Mouse (Mus musculus) gastrocnemius, postnatal 36 days (tissue): ENCODE results near the gene Rpl18. TPM values are rescaled to one million over a fixed set of nuclear protein-coding genes. Genes with fewer than 3 reads are reported as not detected.

ENCODE experiments used
- DNase-seq, 2 experiments: peaks; one replicate each; pipeline ENCODE4 v3.0.0; 2022
- intact Hi-C: fragments of 180-260 bp; cut with DNase I; formaldehyde crosslinking; loops from one replicate; pipeline ENCODE4 v1.15.1; 2025
- total RNA-seq, 2 experiments: library from RNA; stranded (reverse); gene quantifications; 2 replicates each; pipeline ENCODE4 v1.2.3; 2021

Rpl18 gene
- total RNA-seq, 2 experiments from 2014 or later, result 396 to 453 TPM

GRCm38 (mm10) chr7:45697894-45698293 lies 17.4 kb upstream of the Rpl18 start:
- DNase-seq, result no peak
- intact Hi-C loops, result no loop called here

DNA sequence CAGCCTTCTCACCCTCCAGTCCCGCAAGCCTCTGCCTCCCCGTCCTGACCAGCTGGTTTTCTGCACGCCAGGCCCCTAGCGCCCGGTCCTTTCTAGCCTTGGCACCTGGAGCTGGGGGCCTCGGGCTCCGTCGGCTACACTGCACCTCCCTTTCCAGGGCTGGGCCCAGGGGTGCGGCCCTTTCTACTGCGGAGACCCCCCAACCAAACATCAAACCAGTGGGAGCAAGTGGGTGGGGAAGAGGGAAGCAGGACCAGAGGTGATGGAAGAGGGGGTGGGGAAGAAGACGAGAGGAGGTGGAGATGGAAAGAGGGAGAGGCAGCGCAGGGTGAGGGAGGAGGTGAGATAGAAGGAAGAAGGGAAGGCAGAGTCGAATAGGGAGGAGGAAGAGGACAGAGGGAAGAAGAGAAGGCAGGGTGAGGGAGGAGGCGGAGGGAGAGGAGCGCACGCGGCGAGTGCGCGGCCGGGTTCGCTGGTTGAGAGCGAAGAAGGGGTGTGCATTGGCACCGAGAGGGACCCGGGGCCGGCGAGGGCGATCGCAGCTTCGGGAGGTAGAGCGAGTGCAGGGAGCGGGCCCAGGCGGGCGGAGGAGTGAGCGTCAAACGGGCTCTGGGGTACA lies 15.6 kb upstream of the Rpl18 start, which contains the start of gene Car11:
TSS of gene Car11 (plus strand) at position 321 of the 619 bp plus-strand sequence.
- no peak for DNase-seq
- intact Hi-C loops, result no loop called here

- intact Hi-C loops, result no loop called here
- peak; percentile 62 to 65 for DNase-seq
Observed at GRCm38 (mm10) chr7:45700301-45701015, 14.8 kb upstream of the Rpl18 start.

GRCm38 (mm10) chr7:45701072-45701471 lies 14.2 kb upstream of the Rpl18 start:
- DNase-seq, result no peak
- intact Hi-C loops, result no loop called here

DNA sequence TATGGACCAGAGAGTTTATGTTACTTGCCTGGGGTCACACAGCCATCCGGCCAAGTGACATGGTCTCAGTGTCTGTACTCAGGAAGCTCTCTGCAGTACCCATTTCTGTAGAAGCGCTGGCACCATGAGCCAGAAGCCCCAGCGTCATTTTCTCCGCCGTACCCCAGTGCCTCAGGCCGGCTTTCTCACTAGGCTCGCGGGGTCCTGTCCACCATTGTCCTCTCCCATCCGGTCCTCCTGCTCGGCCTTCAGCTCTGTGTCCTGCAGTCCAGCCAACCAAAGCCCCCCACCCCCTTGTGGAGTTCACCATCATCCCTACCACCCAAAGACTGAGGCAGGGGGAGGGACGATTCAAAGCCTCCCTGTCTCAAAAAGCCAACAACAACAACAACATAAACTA lies 13.7 kb upstream of the Rpl18 start:
- no peak for DNase-seq
- intact Hi-C loops, result no loop called here

- intact Hi-C loops, result no loop called here
- DNase-seq, result no peak
Observed at GRCm38 (mm10) chr7:45702316-45702715, 12.9 kb upstream of the Rpl18 start.

DNA sequence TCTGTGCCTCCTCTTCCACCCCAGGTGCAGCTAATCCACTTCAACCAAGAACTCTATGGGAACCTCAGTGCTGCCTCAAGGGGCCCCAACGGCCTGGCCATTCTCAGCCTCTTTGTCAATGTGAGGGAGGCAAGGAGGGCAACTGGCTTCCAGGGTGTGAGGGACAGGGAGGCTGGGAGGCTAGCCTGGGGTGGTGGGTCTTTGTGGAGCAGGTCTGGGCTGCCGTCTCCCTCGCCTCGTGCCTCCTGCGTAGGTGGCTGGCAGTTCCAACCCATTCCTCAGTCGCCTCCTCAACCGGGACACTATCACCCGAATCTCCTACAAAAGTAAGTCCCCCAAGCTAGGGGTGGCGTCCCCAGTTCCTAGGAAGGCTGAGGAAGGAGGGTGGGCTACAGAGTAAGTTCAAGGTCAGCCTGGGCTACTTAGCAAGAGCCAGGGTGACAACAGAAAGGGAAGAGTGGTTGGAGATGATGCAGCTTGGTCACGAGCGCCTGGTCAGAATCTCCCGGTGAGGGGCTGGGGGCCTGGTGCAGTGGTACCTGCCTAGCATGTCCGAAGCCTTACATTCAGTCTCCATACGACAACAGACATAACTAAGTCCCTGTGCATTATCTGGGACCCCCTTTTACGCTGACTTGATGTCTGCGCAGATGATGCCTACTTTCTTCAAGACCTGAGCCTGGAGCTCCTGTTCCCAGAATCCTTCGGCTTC lies 12.3 kb upstream of the Rpl18 start:
- DNase-seq, result no peak
- intact Hi-C loops, result no loop called here

DNA sequence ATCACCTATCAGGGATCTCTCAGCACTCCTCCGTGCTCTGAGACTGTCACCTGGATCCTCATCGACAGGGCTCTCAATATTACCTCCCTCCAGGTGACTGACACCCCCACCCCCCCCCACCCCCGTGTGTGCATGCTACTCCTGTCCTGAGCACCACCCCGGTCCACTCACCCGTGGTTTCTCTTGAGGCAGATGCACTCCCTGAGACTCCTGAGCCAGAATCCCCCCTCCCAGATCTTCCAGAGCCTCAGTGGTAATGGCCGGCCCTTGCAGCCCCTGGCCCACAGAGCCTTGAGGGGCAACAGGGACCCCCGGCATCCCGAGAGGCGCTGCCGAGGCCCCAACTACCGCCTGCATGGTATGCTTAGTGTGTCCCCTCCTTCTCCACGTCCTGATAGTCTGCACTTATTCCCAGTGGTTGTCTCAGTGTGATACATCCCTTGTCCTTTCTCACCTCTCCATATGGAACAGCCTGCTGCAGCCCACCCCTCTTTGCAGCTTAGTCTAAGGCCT lies 11.7 kb upstream of the Rpl18 start:
- intact Hi-C loops, result no loop called here
- peak in 1 of 2 experiments; percentile 16 for DNase-seq

DNA sequence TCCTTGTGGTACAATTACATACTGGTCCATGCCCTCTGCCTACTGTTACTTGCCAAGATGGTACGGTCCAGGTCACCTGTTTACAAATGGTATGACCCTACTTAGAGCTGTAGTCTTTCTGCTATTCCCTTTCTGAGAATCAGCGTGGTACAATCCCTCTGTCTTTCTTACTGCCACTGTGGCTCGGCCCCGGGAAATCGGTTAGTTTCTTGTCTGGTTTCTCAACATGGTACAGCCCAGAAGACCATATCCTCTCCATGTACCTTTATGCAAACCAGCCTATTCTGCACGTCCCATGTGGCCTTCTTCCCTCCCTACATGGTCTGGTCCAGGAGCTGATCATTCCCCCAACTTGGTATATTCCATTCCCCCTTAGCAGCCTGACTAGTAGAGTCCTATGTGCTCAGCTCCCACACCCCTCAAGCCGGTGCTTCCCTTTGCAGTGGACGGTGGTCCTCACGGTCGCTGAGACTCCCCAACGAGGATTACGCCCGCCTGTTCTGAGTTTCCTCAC lies 11.2 kb upstream of the Rpl18 start:
- intact Hi-C loops, result no loop called here
- DNase-seq, result peak; percentile 45 to 68

GRCm38 (mm10) chr7:45704730-45705442 lies 10.4 kb upstream of the Rpl18 start, which contains the start of gene Dbp:
TSS of gene Dbp (plus strand) at chr7:45705088.
- intact Hi-C loops, result no loop called here

DNA sequence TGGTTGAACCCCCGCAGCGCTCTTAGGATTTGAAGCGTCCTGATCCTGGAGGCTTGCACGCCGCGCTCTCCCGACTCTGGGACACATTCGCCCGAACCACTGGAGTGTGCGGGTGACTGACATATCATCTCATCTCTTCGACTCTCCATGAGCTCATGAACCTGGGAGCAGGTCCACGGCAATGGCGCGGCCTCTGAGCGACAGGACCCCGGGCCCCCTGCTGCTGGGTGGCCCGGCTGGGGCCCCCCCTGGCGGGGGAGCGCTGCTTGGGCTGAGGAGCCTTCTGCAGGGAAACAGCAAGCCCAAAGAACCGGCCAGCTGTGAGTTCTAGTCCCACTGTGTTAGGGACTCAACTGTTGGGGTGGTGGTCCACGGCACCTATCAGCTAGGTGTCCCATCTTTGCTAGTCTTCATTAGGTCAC lies 9.8 kb upstream of the Rpl18 start:
- no peak for DNase-seq
- intact Hi-C loops, result no loop called here

More at GRCm38 (mm10) chr7:45704730-45705442, 10.4 kb upstream of the Rpl18 start, which contains the start of gene Dbp:
- peak; percentile 98 to 99 for DNase-seq

GRCm38 (mm10) chr7:45705873-45706281 lies 9.4 kb upstream of the Rpl18 start:
- intact Hi-C loops, result no loop called here
- DNase-seq, result peak; percentile 90 to 91

DNA sequence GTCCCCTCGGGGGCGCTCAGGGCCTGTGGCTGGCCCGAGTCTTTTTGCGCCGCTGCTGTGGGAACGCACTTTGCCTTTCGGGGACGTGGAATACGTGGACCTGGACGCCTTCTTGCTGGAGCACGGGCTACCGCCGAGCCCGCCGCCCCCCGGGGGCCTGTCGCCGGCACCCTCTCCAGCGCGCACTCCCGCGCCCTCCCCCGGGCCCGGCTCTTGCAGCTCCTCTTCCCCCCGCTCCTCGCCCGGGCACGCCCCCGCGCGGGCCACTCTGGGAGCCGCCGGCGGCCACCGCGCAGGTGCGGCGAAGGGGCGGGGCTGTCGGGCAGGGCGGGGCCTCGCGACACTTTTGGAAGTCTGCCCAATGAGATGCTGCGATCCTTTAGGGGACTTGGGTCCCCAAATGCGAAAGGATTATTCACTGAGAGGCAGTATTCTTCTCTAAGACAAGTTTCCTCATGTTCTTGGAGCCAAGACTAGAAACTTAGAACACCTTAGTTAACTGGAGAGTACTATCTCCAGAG lies 8.5 kb upstream of the Rpl18 start:
- peak; percentile 83 to 90 for DNase-seq
- intact Hi-C loops, result no loop called here

GRCm38 (mm10) chr7:45707375-45707967 lies 7.8 kb upstream of the Rpl18 start:
- intact Hi-C loops, result no loop called here
- DNase-seq, result peak; percentile 96 to 97

- DNase-seq, result peak in 1 of 2 experiments; percentile 52
- intact Hi-C loops, result no loop called here
Observed at GRCm38 (mm10) chr7:45708221-45708761, 7.0 kb upstream of the Rpl18 start.

DNA sequence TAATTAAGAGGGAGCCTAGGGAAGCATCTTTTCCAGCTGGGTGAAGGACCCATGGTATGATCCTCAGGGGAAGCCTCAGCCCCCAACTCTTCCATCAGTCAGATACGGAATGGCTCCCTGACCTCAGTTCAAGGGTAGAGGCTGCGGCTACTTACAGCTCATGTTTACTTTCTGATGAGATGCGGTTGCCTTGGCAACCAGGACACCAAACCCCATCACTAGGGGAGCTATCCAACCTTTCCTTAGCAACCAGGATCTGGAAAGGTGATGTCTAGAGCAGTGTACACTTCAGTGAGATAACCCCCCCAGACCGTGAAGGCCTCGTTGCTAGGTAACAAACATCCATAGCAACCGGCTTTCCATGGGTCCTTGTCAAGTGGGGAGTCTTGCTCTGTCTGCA lies 6.2 kb upstream of the Rpl18 start:
- DNase-seq, result no peak
- intact Hi-C loops, result no loop called here

DNA sequence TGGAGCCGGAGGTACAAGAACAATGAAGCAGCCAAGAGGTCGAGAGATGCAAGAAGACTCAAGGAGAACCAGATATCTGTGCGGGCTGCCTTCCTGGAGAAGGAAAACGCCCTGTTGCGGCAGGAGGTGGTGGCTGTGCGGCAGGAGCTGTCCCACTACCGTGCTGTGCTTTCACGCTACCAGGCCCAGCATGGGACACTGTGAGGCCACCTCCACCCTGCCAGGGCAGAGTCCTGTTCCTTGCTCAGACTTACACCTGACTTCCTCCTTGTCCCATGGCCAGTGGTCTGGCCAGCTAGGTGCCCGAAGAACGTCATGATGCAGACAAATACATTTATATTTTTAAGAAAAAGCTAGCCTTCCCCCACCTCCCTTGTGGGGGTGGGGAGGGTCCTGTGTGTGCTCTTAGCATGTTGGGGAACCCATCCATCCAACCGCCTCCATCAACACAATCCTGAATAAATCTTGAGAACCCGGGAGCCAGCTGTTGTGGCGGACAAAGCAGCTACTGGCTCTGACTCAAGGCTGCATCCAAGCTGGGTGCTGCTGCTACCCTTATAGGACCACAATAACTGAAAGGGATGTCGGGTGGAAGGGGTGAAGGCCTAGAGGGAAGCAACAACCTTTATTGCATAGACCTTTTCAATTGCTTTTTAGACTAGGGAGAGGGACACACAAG lies 5.4 kb upstream of the Rpl18 start:
- intact Hi-C loops, result no loop called here
- DNase-seq, result no peak

GRCm38 (mm10) chr7:45710477-45711191 lies 4.6 kb upstream of the Rpl18 start:
- intact Hi-C loops, result no loop called here
- no peak for DNase-seq
